Mouse (Mus musculus): ENCODE results near the gene Stra6. TPM values are rescaled to one million over a fixed set of nuclear protein-coding genes. Genes with fewer than 3 reads are reported as not detected.
A peak's percentile ranks its signal among the peaks of the same experiment; 100 is the strongest.

The Stra6 gene
- polyA plus RNA-seq, 1 experiment from 2014 or later = 24.1 TPM

- no peaks in the 10 kb centered on the region for H3K9me3 ChIP-seq (ENCODE audit: low read length)
- 0 out of 2 replicates have a peak, but pooled peaks have one; percentile 5 for ATAC-seq (ENCODE audit: low FRiP score, low TSS enrichment)
- H3K4me1 ChIP-seq (ENCODE audit: insufficient read depth, low read length) = peaks cover 49% of the 10 kb centered on the region
- WGBS = 30% methylated on average over 7 of the region's 7 CpGs
- H3K9ac ChIP-seq (replicated peaks; ENCODE audit: low read length) = 0 out of 2 replicates have a peak overlapping the region, but pooled peaks have one; percentile 13
- no peak overlapping the region for H3K4me2 ChIP-seq (replicated peaks; ENCODE audit: low read depth, low read length)
- no peaks in the 10 kb centered on the region for H3K27me3 ChIP-seq (ENCODE audit: insufficient read depth, low read length)
- peak overlapping the region; percentile 56; the same call in 1 of the 2 replicates for H3K27ac ChIP-seq (ENCODE audit: low read length)
- H3K4me3 ChIP-seq (ENCODE audit: low read length) = no peak overlapping the region
- no peaks in the 10 kb centered on the region for H3K36me3 ChIP-seq (ENCODE audit: insufficient read depth, low read length)
Measured at GRCm38 (mm10) chr9:58116024-58116651, 52.5 kb downstream of the Stra6 start.

- peaks cover 27% of the 10 kb centered on the region for H3K4me1 ChIP-seq (ENCODE audit: insufficient read depth, low read length)
- H3K9me3 ChIP-seq (ENCODE audit: low read length) = no peaks in the 10 kb centered on the region
- no peak within 1 kb of the TSS for H3K27ac ChIP-seq (ENCODE audit: low read length)
- no peak for ATAC-seq (ENCODE audit: low FRiP score, low TSS enrichment)
- no peaks in the 10 kb centered on the region for H3K36me3 ChIP-seq (ENCODE audit: insufficient read depth, low read length)
- WGBS = 15% methylated on average over 2 of the region's 2 CpGs
- H3K9ac ChIP-seq (replicated peaks; ENCODE audit: low read length) = no peak within 1 kb of the TSS
- H3K27me3 ChIP-seq (ENCODE audit: insufficient read depth, low read length) = no peaks in the 10 kb centered on the region
- H3K4me3 ChIP-seq (ENCODE audit: low read length) = no peak within 1 kb of the TSS
- no peak within 1 kb of the TSS for H3K4me2 ChIP-seq (replicated peaks; ENCODE audit: low read depth, low read length)
Measured at GRCm38 (mm10) chr9:58118671-58119070, 55.1 kb downstream of the Stra6 start, which contains the start of gene Ccdc33. TSS of gene Ccdc33 (minus strand) at chr9:58118823.

- Histone ChIP-seq H3K9me3 (ENCODE audit: low read length) (no peaks in the 10 kb centered on the region), H3K27ac (ENCODE audit: low read length) (0 out of 2 replicates have a peak overlapping the region, but pooled peaks have one; percentile 22), H3K36me3 (ENCODE audit: insufficient read depth, low read length) (no peaks in the 10 kb centered on the region), H3K27me3 (ENCODE audit: insufficient read depth, low read length) (0 out of 2 replicates have a peak, but pooled peaks cover 2% of the 10 kb centered on the region), H3K9ac (replicated peaks; ENCODE audit: low read length) (no peak overlapping the region), H3K4me1 (ENCODE audit: insufficient read depth, low read length) (peaks cover 38% of the 10 kb centered on the region), H3K4me2 (replicated peaks; ENCODE audit: low read depth, low read length) (no peak overlapping the region), H3K4me3 (ENCODE audit: low read length) (no peak overlapping the region)
- no peak for ATAC-seq (ENCODE audit: low FRiP score, low TSS enrichment)
- WGBS = 38% methylated on average over 3 of the region's 3 CpGs
Measured at GRCm38 (mm10) chr9:58125085-58125484, 61.5 kb downstream of the Stra6 start.

GRCm38 (mm10) chr9:58125811-58126210 lies 62.2 kb downstream of the Stra6 start:
- no peak overlapping the region for H3K27ac ChIP-seq (ENCODE audit: low read length)
- no peaks in the 10 kb centered on the region for H3K36me3 ChIP-seq (ENCODE audit: insufficient read depth, low read length)
- no peak overlapping the region for H3K4me3 ChIP-seq (ENCODE audit: low read length)
- 30% methylated on average over 4 of the region's 4 CpGs for WGBS
- H3K4me2 ChIP-seq (replicated peaks; ENCODE audit: low read depth, low read length) = no peak overlapping the region
- H3K27me3 ChIP-seq (ENCODE audit: insufficient read depth, low read length) = 0 out of 2 replicates have a peak, but pooled peaks cover 5% of the 10 kb centered on the region
- no peak for ATAC-seq (ENCODE audit: low FRiP score, low TSS enrichment)
- peaks cover 45% of the 10 kb centered on the region for H3K4me1 ChIP-seq (ENCODE audit: insufficient read depth, low read length)
- H3K9me3 ChIP-seq (ENCODE audit: low read length) = no peaks in the 10 kb centered on the region
- no peak overlapping the region for H3K9ac ChIP-seq (replicated peaks; ENCODE audit: low read length)

DNA sequence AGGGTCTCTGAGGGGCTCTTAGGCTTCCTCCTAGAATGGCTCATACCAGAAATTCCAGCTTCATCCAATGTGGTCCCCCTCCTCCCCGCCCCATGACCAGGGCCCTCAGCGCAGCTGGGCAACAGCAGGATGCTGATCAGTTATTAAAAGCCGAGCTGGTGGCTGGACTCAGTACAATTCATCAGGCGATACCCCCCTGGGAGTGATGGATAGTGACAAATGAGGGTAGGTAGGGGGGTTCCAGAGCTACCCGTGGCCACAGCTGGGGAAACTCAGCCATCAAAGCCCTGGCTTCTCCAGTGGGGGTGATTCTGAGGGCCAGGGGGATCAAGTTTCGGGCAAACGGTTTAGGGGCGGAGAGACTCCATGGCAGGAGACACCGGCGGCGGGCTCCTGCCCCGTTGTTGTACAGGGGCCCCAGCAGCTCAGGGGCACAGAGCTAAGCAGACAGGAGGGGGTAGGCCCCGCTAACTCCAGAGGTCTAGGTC lies 65.4 kb downstream of the Stra6 start:
- ATAC-seq (ENCODE audit: low FRiP score, low TSS enrichment) = peak; percentile 44
- peak overlapping the region; percentile 40 for H3K4me2 ChIP-seq (replicated peaks; ENCODE audit: low read depth, low read length)
- 0 out of 2 replicates have a peak, but pooled peaks cover 5% of the 10 kb centered on the region for H3K27me3 ChIP-seq (ENCODE audit: insufficient read depth, low read length)
- no peaks in the 10 kb centered on the region for H3K36me3 ChIP-seq (ENCODE audit: insufficient read depth, low read length)
- peaks cover 75% of the 10 kb centered on the region for H3K4me1 ChIP-seq (ENCODE audit: insufficient read depth, low read length)
- H3K4me3 ChIP-seq (ENCODE audit: low read length) = peak overlapping the region; percentile 13
- peak overlapping the region; percentile 24; the same call in 1 of the 2 replicates for H3K9ac ChIP-seq (replicated peaks; ENCODE audit: low read length)
- peak overlapping the region; percentile 77 for H3K27ac ChIP-seq (ENCODE audit: low read length)
- 3% methylated on average over 13 of the region's 13 CpGs for WGBS
- H3K9me3 ChIP-seq (ENCODE audit: low read length) = no peaks in the 10 kb centered on the region

DNA sequence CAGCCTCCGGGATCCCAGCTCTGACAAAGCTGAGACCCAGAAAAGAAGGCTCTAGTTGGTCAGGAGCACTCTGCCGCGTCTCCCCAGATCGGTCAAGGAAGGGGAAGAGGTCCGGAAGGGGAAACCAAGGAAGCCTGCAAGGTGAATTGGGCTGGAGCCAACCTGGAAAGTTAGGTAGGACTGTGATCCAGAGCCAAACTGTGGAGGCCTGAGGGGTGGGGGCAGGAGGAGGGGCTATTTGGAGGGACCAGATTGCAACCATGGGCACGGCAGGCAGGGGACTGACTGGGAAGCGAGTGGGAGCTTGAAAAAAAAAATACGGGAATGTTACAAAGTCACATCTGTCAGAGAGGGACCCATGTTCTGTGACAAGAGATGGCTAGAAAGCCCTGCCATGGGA lies 65.9 kb downstream of the Stra6 start:
- Histone ChIP-seq H3K9me3 (ENCODE audit: low read length) (no peaks in the 10 kb centered on the region), H3K27ac (ENCODE audit: low read length) (peak overlapping the region; percentile 77), H3K4me3 (ENCODE audit: low read length) (peak overlapping the region; percentile 13), H3K4me1 (ENCODE audit: insufficient read depth, low read length) (peaks cover 80% of the 10 kb centered on the region), H3K9ac (replicated peaks; ENCODE audit: low read length) (peak overlapping the region; percentile 24; the same call in 1 of the 2 replicates), H3K36me3 (ENCODE audit: insufficient read depth, low read length) (no peaks in the 10 kb centered on the region), H3K4me2 (replicated peaks; ENCODE audit: low read depth, low read length) (peak overlapping the region; percentile 40), H3K27me3 (ENCODE audit: insufficient read depth, low read length) (0 out of 2 replicates have a peak, but pooled peaks cover 5% of the 10 kb centered on the region)
- WGBS = 6% methylated on average over 8 of the region's 8 CpGs
- no peak for ATAC-seq (ENCODE audit: low FRiP score, low TSS enrichment)

DNA sequence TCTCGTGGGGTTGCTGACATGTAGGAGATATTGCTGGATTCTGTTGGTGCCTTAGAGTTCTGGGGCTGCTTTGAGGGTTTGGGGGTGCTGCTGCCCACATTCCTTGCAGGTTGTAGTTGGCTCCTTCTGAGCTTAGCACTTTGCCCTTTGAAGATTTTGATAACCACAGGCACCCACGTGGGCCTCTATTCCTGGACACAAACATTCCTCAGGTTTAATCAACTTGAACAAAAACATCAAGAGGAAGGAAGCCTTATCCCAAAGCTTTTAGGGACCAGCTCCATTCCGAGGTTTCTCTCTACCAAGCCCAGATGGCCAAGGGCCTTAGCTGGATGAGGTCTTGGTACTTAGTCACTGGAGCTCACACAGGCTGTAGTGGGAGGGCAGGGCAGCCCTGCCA lies 67.3 kb downstream of the Stra6 start:
- 27% methylated on average over 3 of the region's 3 CpGs for WGBS
- H3K9me3 ChIP-seq (ENCODE audit: low read length) = no peaks in the 10 kb centered on the region
- H3K27ac ChIP-seq (ENCODE audit: low read length) = peak overlapping the region; percentile 11
- no peak overlapping the region for H3K4me3 ChIP-seq (ENCODE audit: low read length)
- H3K36me3 ChIP-seq (ENCODE audit: insufficient read depth, low read length) = no peaks in the 10 kb centered on the region
- ATAC-seq (ENCODE audit: low FRiP score, low TSS enrichment) = no peak
- H3K27me3 ChIP-seq (ENCODE audit: insufficient read depth, low read length) = 0 out of 2 replicates have a peak, but pooled peaks cover 5% of the 10 kb centered on the region
- peaks cover 84% of the 10 kb centered on the region for H3K4me1 ChIP-seq (ENCODE audit: insufficient read depth, low read length)
- no peak overlapping the region; the same call in 1 of the 2 replicates for H3K4me2 ChIP-seq (replicated peaks; ENCODE audit: low read depth, low read length)
- no peak overlapping the region for H3K9ac ChIP-seq (replicated peaks; ENCODE audit: low read length)

DNA sequence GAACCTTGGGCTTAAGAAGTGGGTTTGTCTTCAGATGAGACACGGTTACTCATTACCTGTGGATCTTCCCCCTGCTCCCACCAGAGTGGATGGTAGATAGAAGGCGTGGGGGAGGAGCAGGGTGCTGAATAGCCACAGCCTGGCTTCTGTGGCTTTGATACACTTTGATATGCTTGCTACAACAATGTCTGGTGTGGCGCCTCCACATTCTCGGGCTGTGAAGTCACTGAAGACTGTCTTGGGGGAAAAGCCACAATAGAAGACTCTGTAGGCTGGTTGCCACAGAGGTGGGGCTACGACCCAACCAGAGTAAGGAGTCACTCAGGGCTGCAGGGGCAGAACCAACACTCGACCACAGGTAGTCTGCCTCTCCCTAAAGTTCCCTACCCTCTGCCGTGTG lies 68.1 kb downstream of the Stra6 start:
- Histone ChIP-seq H3K27ac (ENCODE audit: low read length) (no peak overlapping the region), H3K4me1 (ENCODE audit: insufficient read depth, low read length) (peaks cover 87% of the 10 kb centered on the region)

DNA sequence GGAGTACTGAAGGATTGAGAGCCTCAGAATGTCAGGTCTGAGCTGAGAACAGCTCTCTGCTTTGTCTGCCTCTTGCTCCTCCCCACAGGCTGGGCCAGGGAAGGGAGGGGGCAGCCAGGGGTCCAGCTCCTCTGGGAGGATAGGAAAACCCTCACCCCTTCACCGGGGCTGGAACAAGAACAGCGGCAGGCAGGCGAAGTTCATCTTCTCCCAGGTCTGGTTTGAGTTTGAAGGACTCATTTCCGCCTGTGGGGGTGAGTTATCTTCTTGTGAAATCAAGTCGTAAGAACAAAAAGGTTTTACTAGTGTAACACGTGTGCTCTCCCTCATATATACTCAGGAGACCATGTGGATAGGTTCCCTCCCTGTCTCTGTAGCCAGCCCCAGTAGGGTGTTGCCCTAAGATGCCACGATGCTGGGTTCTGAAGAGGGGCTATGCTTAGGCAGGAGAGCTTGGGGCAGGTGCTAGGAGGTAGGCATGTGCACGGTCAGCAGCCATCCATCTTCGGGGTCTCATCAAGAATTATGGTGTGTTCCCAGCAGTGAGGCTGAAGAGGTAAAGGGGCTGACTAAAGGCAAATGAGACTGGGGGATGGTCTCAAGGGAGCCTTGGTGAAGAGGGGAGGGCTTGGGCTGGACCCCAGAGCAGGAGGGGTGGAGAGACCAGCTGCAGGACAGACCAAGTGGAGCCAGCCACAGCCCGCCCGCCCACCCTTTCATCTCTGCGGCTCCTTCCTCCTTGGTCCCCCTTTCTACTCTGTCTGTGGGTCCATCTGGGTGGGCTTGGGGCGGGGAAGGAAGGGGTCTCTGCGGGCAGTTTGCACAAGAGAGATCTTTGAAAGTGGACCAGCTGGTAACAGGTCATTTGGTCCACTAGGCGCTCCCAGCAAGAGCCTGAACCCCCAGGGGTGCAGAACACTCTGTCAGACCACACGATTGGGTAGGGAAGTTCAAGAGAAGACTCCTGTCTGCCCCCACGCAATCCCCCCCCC lies 70.6 kb downstream of the Stra6 start:
- peak; percentile 53 for ATAC-seq (ENCODE audit: low FRiP score, low TSS enrichment)
- 0 out of 2 replicates have a peak, but pooled peaks cover 5% of the 10 kb centered on the region for H3K27me3 ChIP-seq (ENCODE audit: insufficient read depth, low read length)
- H3K4me3 ChIP-seq (ENCODE audit: low read length) = peak overlapping the region; percentile 8; the same call in 1 of the 2 replicates
- peaks cover 75% of the 10 kb centered on the region for H3K4me1 ChIP-seq (ENCODE audit: insufficient read depth, low read length)
- no peaks in the 10 kb centered on the region for H3K36me3 ChIP-seq (ENCODE audit: insufficient read depth, low read length)
- peak overlapping the region; percentile 35; the same call in 1 of the 2 replicates for H3K9ac ChIP-seq (replicated peaks; ENCODE audit: low read length)
- WGBS = 4% methylated on average over 17 of the region's 17 CpGs
- H3K9me3 ChIP-seq (ENCODE audit: low read length) = no peaks in the 10 kb centered on the region
- peak overlapping the region; percentile 61 for H3K27ac ChIP-seq (ENCODE audit: low read length)
- H3K4me2 ChIP-seq (replicated peaks; ENCODE audit: low read depth, low read length) = peak overlapping the region; percentile 37

More for the DNA sequence above, 68.1 kb downstream of the Stra6 start:
- WGBS = 60% methylated on average over 7 of the region's 7 CpGs
- Histone ChIP-seq H3K36me3 (ENCODE audit: insufficient read depth, low read length) (no peaks in the 10 kb centered on the region), H3K27me3 (ENCODE audit: insufficient read depth, low read length) (0 out of 2 replicates have a peak, but pooled peaks cover 5% of the 10 kb centered on the region), H3K4me2 (replicated peaks; ENCODE audit: low read depth, low read length) (no peak overlapping the region), H3K9me3 (ENCODE audit: low read length) (no peaks in the 10 kb centered on the region), H3K9ac (replicated peaks; ENCODE audit: low read length) (no peak overlapping the region), H3K4me3 (ENCODE audit: low read length) (no peak overlapping the region)
- ATAC-seq (ENCODE audit: low FRiP score, low TSS enrichment) = no peak
